Mouse (Mus musculus): ENCODE results near the gene Gm44511.
"Not testable (repeated sequence)": the region's sequence is repeated elsewhere in the genome, so short reads cannot be mapped to it uniquely, and the experiment has no call there.

Gene Gm44511

GRCm38 (mm10) chr6:128841327-128842089 lies 15.4 kb upstream of the Gm44511 start:
- no peak for DNase-seq (ENCODE audit: low read depth, low spot score)

GRCm38 (mm10) chr6:128840669-128841068 lies 14.6 kb upstream of the Gm44511 start:
- not testable (repeated sequence) for DNase-seq (ENCODE audit: low read depth, low spot score)

GRCm38 (mm10) chr6:128839921-128840320 lies 13.8 kb upstream of the Gm44511 start:
- DNase-seq (ENCODE audit: low read depth, low spot score): no peak

GRCm38 (mm10) chr6:128839266-128839771 lies 13.2 kb upstream of the Gm44511 start:
- DNase-seq (ENCODE audit: low read depth, low spot score): peak; percentile 81

GRCm38 (mm10) chr6:128838342-128839265 lies 12.5 kb upstream of the Gm44511 start:
- DNase-seq (ENCODE audit: low read depth, low spot score): peak; percentile 86

- peak; percentile 42 for DNase-seq (ENCODE audit: low read depth, low spot score)
These were observed 11.6 kb upstream of the Gm44511 start for GRCm38 (mm10) chr6:128837454-128838341.

- DNase-seq (ENCODE audit: low read depth, low spot score): no peak
These were observed 10.8 kb upstream of the Gm44511 start for GRCm38 (mm10) chr6:128836955-128837334.

- DNase-seq (ENCODE audit: low read depth, low spot score): no peak
These were observed 10.3 kb upstream of the Gm44511 start for GRCm38 (mm10) chr6:128836191-128836954.

- DNase-seq (ENCODE audit: low read depth, low spot score): no peak
These were observed 9.5 kb upstream of the Gm44511 start for GRCm38 (mm10) chr6:128835571-128835970.

- DNase-seq (ENCODE audit: low read depth, low spot score): no peak
These were observed 6.9 kb upstream of the Gm44511 start for GRCm38 (mm10) chr6:128833046-128833445.

GRCm38 (mm10) chr6:128829837-128830236 lies 3.7 kb upstream of the Gm44511 start:
- no peak for DNase-seq (ENCODE audit: low read depth, low spot score)

- DNase-seq (ENCODE audit: low read depth, low spot score): no peak
These were observed 666 bp upstream of the Gm44511 start for GRCm38 (mm10) chr6:128826781-128827180.

- DNase-seq (ENCODE audit: low read depth, low spot score): no peak
These were observed 7.9 kb downstream of the Gm44511 start for GRCm38 (mm10) chr6:128818083-128818802.

- no peak for DNase-seq (ENCODE audit: low read depth, low spot score)
These were observed 17.6 kb downstream of the Gm44511 start for GRCm38 (mm10) chr6:128808532-128808931.

- DNase-seq (ENCODE audit: low read depth, low spot score): no peak
These were observed 19.1 kb downstream of the Gm44511 start for GRCm38 (mm10) chr6:128807021-128807420.

GRCm38 (mm10) chr6:128804823-128805640 lies 21.1 kb downstream of the Gm44511 start:
- not testable (repeated sequence) for DNase-seq (ENCODE audit: low read depth, low spot score)

- DNase-seq (ENCODE audit: low read depth, low spot score): peak; percentile 95
These were observed 22.9 kb downstream of the Gm44511 start for GRCm38 (mm10) chr6:128802999-128803857.

- DNase-seq (ENCODE audit: low read depth, low spot score): no peak
These were observed 23.6 kb downstream of the Gm44511 start for GRCm38 (mm10) chr6:128802557-128802956.
